ENCODE assay signal across 25 mouse cellular contexts in genomic region chr7:24427168-24427567, GRCm38 (mm10). TPM values are rescaled to one million over a fixed set of nuclear protein-coding genes. Genes with fewer than 3 reads are reported as not detected.
A peak's percentile ranks its signal among the peaks of the same experiment; 100 is the strongest.
DNase-seq lines count a peak whose midpoint lies in the region; ATAC-seq and TF ChIP-seq lines count a peak whose summit lies in the region.
"Had no signal": no experiment of that assay in that cellular context is flagged by ENCODE, and none has a peak within 500 bp of the region (broad histone marks: within the 10 kb centered on the region; RNA-seq: fewer than 3 reads in every experiment).

No protein-coding gene starts in this region.

- DNase-seq in cerebellum, adult 11-12 months: peak; percentile 49
- no peak for DNase-seq in cerebellum, adult 2 months
- peak; percentile 51 for DNase-seq in cerebellum, adult 9-11 months
- no peak for DNase-seq in cerebellum, adult 18-20 months
- DNase-seq in midbrain, embryonic 11.5 days (ENCODE audit: low spot score, missing footprints): peak; percentile 72
- no peak for DNase-seq in midbrain, postnatal 0 days (ENCODE audit: low spot score)
- DNase-seq: adrenal gland, adult 2 months; adrenal gland, adult 8-10 months; adrenal gland, postnatal 10 days; adrenal gland, postnatal 14 days; adrenal gland, postnatal 25 days; adrenal gland, postnatal 36 days; B cell, adult 2 months; cerebellum, adult 8-10 months; cerebellum, adult 9-10 months had no signal

- no peaks in the 10 kb centered on the region for H3K9me3 ChIP-seq in midbrain, embryonic 11.5 days (ENCODE audit: control insufficient read depth, low read length)
- H3K9me3 ChIP-seq in midbrain, postnatal 0 days (ENCODE audit: low read length): no peaks in the 10 kb centered on the region

- no peak overlapping the region for H3K4me3 ChIP-seq in cerebellum, adult 2 months (replicated peaks; ENCODE audit: insufficient read depth, low read depth, low read length)
- no peak overlapping the region for H3K4me3 ChIP-seq in midbrain, embryonic 11.5 days (ENCODE audit: low read depth, low read length)
- H3K4me3 ChIP-seq in midbrain, postnatal 0 days (ENCODE audit: low read depth, low read length): no peak overlapping the region

- no peaks in the 10 kb centered on the region for H3K36me3 ChIP-seq in midbrain, embryonic 11.5 days (ENCODE audit: control insufficient read depth, insufficient read depth, low read length)
- peaks cover 7% of the 10 kb centered on the region; the same call in 1 of the 2 replicates for H3K36me3 ChIP-seq in midbrain, postnatal 0 days (ENCODE audit: insufficient read depth, low read length)

- H3K27me3 ChIP-seq in cerebellum, adult 2 months (ENCODE audit: control insufficient read depth, insufficient read depth, low read length): no peaks in the 10 kb centered on the region
- no peaks in the 10 kb centered on the region for H3K27me3 ChIP-seq in midbrain, embryonic 11.5 days (ENCODE audit: control insufficient read depth, insufficient read depth, low read length)
- H3K27me3 ChIP-seq in midbrain, postnatal 0 days (ENCODE audit: insufficient read depth, low read length): no peaks in the 10 kb centered on the region
- H3K27me3 ChIP-seq: CH12.LX, Patski had no signal

- no peak overlapping the region for H3K27ac ChIP-seq in cerebellum, adult 2 months (ENCODE audit: insufficient read depth, low read length)
- H3K27ac ChIP-seq in midbrain, embryonic 11.5 days (ENCODE audit: low read depth, low read length): no peak overlapping the region
- H3K27ac ChIP-seq in midbrain, postnatal 0 days (ENCODE audit: low read depth, low read length): no peak overlapping the region

- no peak for TF ChIP-seq CTCF in cerebellum, adult 2 months (IDR thresholded peaks at IDR 0.05; ENCODE audit: borderline replicate concordance, insufficient read depth, low read depth, low read length)
- no peak for TF ChIP-seq CTCF in midbrain, postnatal 0 days (IDR thresholded peaks at IDR 0.05)

- TF ChIP-seq POLR2A in cerebellum, adult 2 months (IDR thresholded peaks at IDR 0.05; ENCODE audit: borderline replicate concordance, insufficient read depth, low read length): no peak

- no peak overlapping the region for H3K9ac ChIP-seq in midbrain, embryonic 11.5 days (ENCODE audit: low read length)
- H3K9ac ChIP-seq in midbrain, postnatal 0 days (replicated peaks; ENCODE audit: low read length, poor library complexity, severe bottlenecking): no peak overlapping the region

- WGBS in cerebellum, adult 2 months: 79% methylated on average over 8 of the region's 8 CpGs
- 92% methylated on average over 8 of the region's 8 CpGs for WGBS in midbrain, embryonic 11.5 days
- 95% methylated on average over 8 of the region's 8 CpGs for WGBS in midbrain, postnatal 0 days

- no peak overlapping the region for H3K4me2 ChIP-seq in midbrain, embryonic 11.5 days
- H3K4me2 ChIP-seq in midbrain, postnatal 0 days (ENCODE audit: low read depth, low read length, poor library complexity, severe bottlenecking): no peak overlapping the region

- H3K4me1 ChIP-seq in cerebellum, adult 2 months (ENCODE audit: control insufficient read depth, insufficient read depth, low read length): peaks cover 74% of the 10 kb centered on the region
- H3K4me1 ChIP-seq in midbrain, embryonic 11.5 days (ENCODE audit: control insufficient read depth, insufficient read depth, low read length): peaks cover 1% of the 10 kb centered on the region; the same call in 1 of the 2 replicates
- H3K4me1 ChIP-seq in midbrain, postnatal 0 days (ENCODE audit: insufficient read depth, low read length): no peaks in the 10 kb centered on the region

- no peak for ATAC-seq in midbrain, embryonic 11.5 days (ENCODE audit: low FRiP score)
- ATAC-seq in midbrain, postnatal 0 days (ENCODE audit: low FRiP score): no peak
- ATAC-seq: activated CD4-positive, CD25-positive, alpha-beta regulatory T cell, adult 4 months; CD4-positive, CD25-positive, alpha-beta regulatory T cell, adult 4 months; Patski had no signal

RNA-seq across cellular contexts. Expression of gene Irgc1, which starts 24.9 kb away (rescaled TPM):
- not detected in 2 replicates for polyA plus RNA-seq in cerebellum, adult 2 months (2012; rRNA removed)
- polyA plus RNA-seq in midbrain, embryonic 11.5 days (2014; fragmentation: Nextera tagmentation; extraction: Ambion mirVana): not detected in 2 replicates
- total RNA-seq in midbrain, postnatal 0 days (2014; rRNA removed): not detected in 2 replicates
- not detected in 2 replicates for polyA plus RNA-seq in midbrain, postnatal 0 days (2015; fragmentation: Nextera tagmentation; extraction: Ambion mirVana)
- total RNA-seq: adrenal gland, adult 18-20 months; adrenal gland, adult 2 months; adrenal gland, adult 8-10 months; adrenal gland, postnatal 14 days; adrenal gland, postnatal 25 days; adrenal gland, postnatal 36 days; adrenal gland, postnatal 4 days; CH12.LX; ES-E14; MEL had no signal
- polyA plus RNA-seq: activated CD4-positive, CD25-positive, alpha-beta regulatory T cell, adult 4 months; adrenal gland, adult 2 months; brain, embryonic 14.5 days; Patski had no signal

RNA-seq across cellular contexts. Expression of gene Smg9, which starts 27.7 kb away (rescaled TPM):
- polyA plus RNA-seq in cerebellum, adult 2 months (2012; rRNA removed): 89.3 and 95.5 TPM in 2 replicates
- polyA plus RNA-seq in midbrain, embryonic 11.5 days (2014; fragmentation: Nextera tagmentation; extraction: Ambion mirVana): 18.7 and 20.9 TPM in 2 replicates
- 34.2 and 50.0 TPM in 2 replicates for total RNA-seq in midbrain, postnatal 0 days (2014; rRNA removed)
- polyA plus RNA-seq in midbrain, postnatal 0 days (2015; fragmentation: Nextera tagmentation; extraction: Ambion mirVana): 28.7 and 30.1 TPM in 2 replicates

RNA-seq across cellular contexts. Expression of gene Plaur, which starts 35.1 kb away (rescaled TPM):
- 0.79 and 0.97 TPM in 2 replicates for polyA plus RNA-seq in cerebellum, adult 2 months (2012; rRNA removed)
- 0.86 and 1.4 TPM in 2 replicates for polyA plus RNA-seq in midbrain, embryonic 11.5 days (2014; fragmentation: Nextera tagmentation; extraction: Ambion mirVana)
- total RNA-seq in midbrain, postnatal 0 days (2014; rRNA removed): 1.4 and 3.7 TPM in 2 replicates
- 0.93 and 1.1 TPM in 2 replicates for polyA plus RNA-seq in midbrain, postnatal 0 days (2015; fragmentation: Nextera tagmentation; extraction: Ambion mirVana)

RNA-seq across cellular contexts. Expression of gene Cadm4, which starts 54.7 kb away (rescaled TPM):
- 285 and 312 TPM in 2 replicates for polyA plus RNA-seq in cerebellum, adult 2 months (2012; rRNA removed)
- polyA plus RNA-seq in midbrain, embryonic 11.5 days (2014; fragmentation: Nextera tagmentation; extraction: Ambion mirVana): 6.6 and 6.7 TPM in 2 replicates
- total RNA-seq in midbrain, postnatal 0 days (2014; rRNA removed): 342 and 354 TPM in 2 replicates
- 82.0 and 88.1 TPM in 2 replicates for polyA plus RNA-seq in midbrain, postnatal 0 days (2015; fragmentation: Nextera tagmentation; extraction: Ambion mirVana)
- total RNA-seq: G1E had no signal
- polyA plus RNA-seq: activated CD4-positive, CD25-positive, alpha-beta regulatory T cell, adult 4 months; CD4-positive, CD25-positive, alpha-beta regulatory T cell, adult 4 months had no signal

RNA-seq across cellular contexts. Expression of gene Kcnn4, which starts 57.1 kb away (rescaled TPM):
- 0.49 and 0.59 TPM in 2 replicates for polyA plus RNA-seq in cerebellum, adult 2 months (2012; rRNA removed)
- 2.8 and 3.4 TPM in 2 replicates for polyA plus RNA-seq in midbrain, embryonic 11.5 days (2014; fragmentation: Nextera tagmentation; extraction: Ambion mirVana)
- total RNA-seq in midbrain, postnatal 0 days (2014; rRNA removed): 0.27 and 2.5 TPM in 2 replicates
- polyA plus RNA-seq in midbrain, postnatal 0 days (2015; fragmentation: Nextera tagmentation; extraction: Ambion mirVana): 0.81 and 1.1 TPM in 2 replicates
- polyA plus RNA-seq: Patski had no signal

Comparison
In these comparisons a context has a peak if more than half of its experiments do, and no peak if none do; other contexts are left out.
1. DNase-seq: peak in cerebellum, adult 11-12 months (single experiment), cerebellum, adult 9-11 months (single experiment) and midbrain, embryonic 11.5 days (single experiment); none in cerebellum, adult 2 months (0 of 2), cerebellum, adult 18-20 months (0 of 2) and midbrain, postnatal 0 days (single experiment).